Mouse (Mus musculus) forebrain, embryonic 12.5 days (tissue): ENCODE results near the gene Gfpt1. TPM values are rescaled to one million over a fixed set of nuclear protein-coding genes. Genes with fewer than 3 reads are reported as not detected.

Experiments
- ATAC-seq: fragments of 200-750 bp; cut with Nextera tagmentation; 2 replicates; pipeline ENCODE4 v1.8.0; 2017; ENCODE audit warnings: moderate TSS enrichment; ENCODE audit not compliant: low FRiP score
- H3K27ac ChIP-seq: fragments of 300-500 bp; sonication (generic); 2 replicates; pipeline ENCODE4 v1.5.1; 2016; ENCODE audit warnings: mild to moderate bottlenecking
- H3K27me3 ChIP-seq: fragments of 300-500 bp; sonication (generic); 2 replicates; pipeline ENCODE4 v1.6.1; 2016; ENCODE audit warnings: mild to moderate bottlenecking
- H3K36me3 ChIP-seq: fragments of 300-500 bp; sonication (generic); replicated peaks from 2 replicates; pipeline ENCODE4 v1.6.1; 2016; ENCODE audit warnings: mild to moderate bottlenecking
- H3K4me1 ChIP-seq: fragments of 300-500 bp; sonication (generic); 2 replicates; pipeline ENCODE4 v1.6.1; 2016
- H3K4me2 ChIP-seq: fragments of 300-500 bp; sonication (generic); 2 replicates; pipeline ENCODE4 v1.6.1; 2016; ENCODE audit warnings: mild to moderate bottlenecking, moderate library complexity
- H3K4me3 ChIP-seq: fragments of 300-500 bp; sonication (generic); replicated peaks from 2 replicates; pipeline ENCODE4 v1.5.1; 2016; ENCODE audit warnings: mild to moderate bottlenecking
- H3K9ac ChIP-seq: fragments of 300-500 bp; sonication (generic); 2 replicates; pipeline ENCODE4 v1.6.1; 2016; ENCODE audit warnings: mild to moderate bottlenecking
- H3K9me3 ChIP-seq: fragments of 300-500 bp; sonication (generic); 2 replicates; pipeline ENCODE4 v1.6.1; 2016
- WGBS: fragments of 180-500 bp; shearing (Covaris S2); methylation state at CpG from one replicate; pipeline ENCODE4 v1.1.7; 2016; 5-methylcytosine and 5-hydroxymethylcytosine counted together
- polyA plus RNA-seq: library from polyadenylated mRNA; unstranded; fragments of >200 nt; fragmentation: Nextera tagmentation; extraction: Ambion mirVana; gene quantifications from 2 replicates; pipeline ENCODE4 v1.2.1, GENCODE M21; 2016

The Gfpt1 gene
- 18.7 and 20.3 TPM in 2 replicates for polyA plus RNA-seq

- under 1% methylated on average over 68 of the region's 68 CpGs for WGBS
- peaks cover 9% of the 10 kb centered on the region for H3K4me1 ChIP-seq
Measured at GRCm38 (mm10) chr6:87042337-87043130, at the start of gene Gfpt1. TSS of gene Gfpt1 (plus strand) at chr6:87042846.

GRCm38 (mm10) chr6:86994254-86994653 lies 48.4 kb upstream of the Gfpt1 start:
- Histone ChIP-seq H3K9ac (no peak overlapping the region), H3K27ac (no peak overlapping the region), H3K27me3 (no peaks in the 10 kb centered on the region), H3K4me1 (no peaks in the 10 kb centered on the region), H3K9me3 (no peaks in the 10 kb centered on the region), H3K36me3 (peaks cover 23% of the 10 kb centered on the region), H3K4me3 (no peak overlapping the region), H3K4me2 (no peak overlapping the region)
- no peak for ATAC-seq
- 97% methylated on average over 4 of the region's 4 CpGs for WGBS

More at GRCm38 (mm10) chr6:87042337-87043130, at the start of gene Gfpt1:
- peak; percentile 96 for ATAC-seq
- H3K4me2 ChIP-seq: peak within 1 kb of the TSS; percentile 76
- no peaks in the 10 kb centered on the region for H3K36me3 ChIP-seq
- H3K27ac ChIP-seq: peak within 1 kb of the TSS; percentile 96
- H3K27me3 ChIP-seq: no peaks in the 10 kb centered on the region
- H3K9ac ChIP-seq: peak within 1 kb of the TSS; percentile 87
- no peaks in the 10 kb centered on the region for H3K9me3 ChIP-seq
- peak within 1 kb of the TSS; percentile 73 for H3K4me3 ChIP-seq

GRCm38 (mm10) chr6:86996629-86997307 lies 45.9 kb upstream of the Gfpt1 start:
- H3K27me3 ChIP-seq: no peaks in the 10 kb centered on the region
- H3K36me3 ChIP-seq: peaks cover 23% of the 10 kb centered on the region
- no peak overlapping the region for H3K4me2 ChIP-seq
- H3K9ac ChIP-seq: no peak overlapping the region
- no peaks in the 10 kb centered on the region for H3K4me1 ChIP-seq
- no peak overlapping the region for H3K27ac ChIP-seq
- no peak overlapping the region for H3K4me3 ChIP-seq
- WGBS: 88% methylated on average over 5 of the region's 5 CpGs
- ATAC-seq: no peak
- H3K9me3 ChIP-seq: no peaks in the 10 kb centered on the region

- Histone ChIP-seq H3K9ac (no peak overlapping the region), H3K27me3 (no peaks in the 10 kb centered on the region), H3K4me3 (no peak overlapping the region), H3K9me3 (no peaks in the 10 kb centered on the region), H3K36me3 (peaks cover 23% of the 10 kb centered on the region), H3K4me2 (no peak overlapping the region), H3K27ac (no peak overlapping the region), H3K4me1 (no peaks in the 10 kb centered on the region)
- 93% methylated on average over 6 of the region's 6 CpGs for WGBS
- ATAC-seq: no peak
Measured at GRCm38 (mm10) chr6:86997360-86997759, 45.3 kb upstream of the Gfpt1 start.

GRCm38 (mm10) chr6:87001995-87002394 lies 40.7 kb upstream of the Gfpt1 start:
- Histone ChIP-seq H3K9me3 (no peaks in the 10 kb centered on the region), H3K9ac (no peak overlapping the region), H3K36me3 (peaks cover 6% of the 10 kb centered on the region), H3K4me3 (no peak overlapping the region), H3K27me3 (no peaks in the 10 kb centered on the region), H3K27ac (no peak overlapping the region), H3K4me2 (no peak overlapping the region), H3K4me1 (no peaks in the 10 kb centered on the region)
- no peak for ATAC-seq
- 90% methylated on average over 6 of the region's 6 CpGs for WGBS

- H3K9ac ChIP-seq: no peak overlapping the region
- no peak overlapping the region for H3K4me3 ChIP-seq
- 50% methylated on average over 8 of the region's 8 CpGs for WGBS
- H3K9me3 ChIP-seq: no peaks in the 10 kb centered on the region
- H3K36me3 ChIP-seq: peaks cover under 1% of the 10 kb centered on the region
- no peaks in the 10 kb centered on the region for H3K27me3 ChIP-seq
- ATAC-seq: no peak
- no peak overlapping the region for H3K4me2 ChIP-seq
- no peaks in the 10 kb centered on the region for H3K4me1 ChIP-seq
- no peak overlapping the region for H3K27ac ChIP-seq
Measured at GRCm38 (mm10) chr6:87002521-87003055, 40.1 kb upstream of the Gfpt1 start.

GRCm38 (mm10) chr6:87004099-87004498 lies 38.5 kb upstream of the Gfpt1 start:
- no peak for ATAC-seq
- WGBS: 70% methylated on average over 2 of the region's 2 CpGs

GRCm38 (mm10) chr6:87005577-87005976 lies 37.1 kb upstream of the Gfpt1 start:
- no peak for ATAC-seq
- Histone ChIP-seq H3K27ac (no peak overlapping the region), H3K27me3 (no peaks in the 10 kb centered on the region), H3K4me3 (no peak overlapping the region), H3K9ac (no peak overlapping the region), H3K4me2 (no peak overlapping the region), H3K36me3 (no peaks in the 10 kb centered on the region), H3K4me1 (peaks cover 5% of the 10 kb centered on the region), H3K9me3 (no peaks in the 10 kb centered on the region)

More at GRCm38 (mm10) chr6:87004099-87004498, 38.5 kb upstream of the Gfpt1 start:
- no peak overlapping the region for H3K9ac ChIP-seq
- H3K36me3 ChIP-seq: no peaks in the 10 kb centered on the region
- H3K4me1 ChIP-seq: no peaks in the 10 kb centered on the region; the same call in 1 of the 2 replicates
- no peaks in the 10 kb centered on the region for H3K27me3 ChIP-seq
- H3K4me2 ChIP-seq: no peak overlapping the region
- no peak overlapping the region for H3K4me3 ChIP-seq
- H3K9me3 ChIP-seq: no peaks in the 10 kb centered on the region
- H3K27ac ChIP-seq: no peak overlapping the region

- 0 out of 2 replicates have a peak, but pooled peaks cover 5% of the 10 kb centered on the region for H3K36me3 ChIP-seq
- H3K9me3 ChIP-seq: no peaks in the 10 kb centered on the region
- WGBS: 78% methylated on average over 6 of the region's 6 CpGs
- peak within 1 kb of the TSS; percentile 67 for H3K4me3 ChIP-seq
- H3K27ac ChIP-seq: peak within 1 kb of the TSS; percentile 68
- peak within 1 kb of the TSS; percentile 61 for H3K4me2 ChIP-seq
- H3K27me3 ChIP-seq: no peaks in the 10 kb centered on the region
- H3K9ac ChIP-seq: peak within 1 kb of the TSS; percentile 85
- peaks cover 12% of the 10 kb centered on the region for H3K4me1 ChIP-seq
- no peak for ATAC-seq
Measured at GRCm38 (mm10) chr6:87008887-87009286, 33.8 kb upstream of the Gfpt1 start, which contains the start of gene Nfu1. TSS of gene Nfu1 (plus strand) at chr6:87009236.

GRCm38 (mm10) chr6:87009692-87010328 lies 32.8 kb upstream of the Gfpt1 start:
- H3K4me1 ChIP-seq: peaks cover 12% of the 10 kb centered on the region
- peak overlapping the region; percentile 68 for H3K27ac ChIP-seq
- peak overlapping the region; percentile 61 for H3K4me2 ChIP-seq
- 0 out of 2 replicates have a peak, but pooled peaks cover 5% of the 10 kb centered on the region for H3K36me3 ChIP-seq
- H3K9me3 ChIP-seq: no peaks in the 10 kb centered on the region
- peak overlapping the region; percentile 85 for H3K9ac ChIP-seq
- H3K27me3 ChIP-seq: no peaks in the 10 kb centered on the region
- peak; percentile 98 for ATAC-seq
- under 1% methylated on average over 36 of the region's 36 CpGs for WGBS
- peak overlapping the region; percentile 67 for H3K4me3 ChIP-seq

GRCm38 (mm10) chr6:87016916-87017315 lies 25.7 kb upstream of the Gfpt1 start:
- 0 out of 2 replicates have a peak, but pooled peaks cover 3% of the 10 kb centered on the region for H3K9me3 ChIP-seq
- no peak overlapping the region for H3K27ac ChIP-seq
- no peak overlapping the region for H3K4me2 ChIP-seq
- no peaks in the 10 kb centered on the region for H3K4me1 ChIP-seq
- peaks cover 51% of the 10 kb centered on the region for H3K36me3 ChIP-seq
- ATAC-seq: no peak
- no peak overlapping the region for H3K4me3 ChIP-seq
- 68% methylated on average over 4 of the region's 4 CpGs for WGBS
- H3K9ac ChIP-seq: no peak overlapping the region
- no peaks in the 10 kb centered on the region for H3K27me3 ChIP-seq

GRCm38 (mm10) chr6:87018874-87019273 lies 23.8 kb upstream of the Gfpt1 start:
- WGBS: 94% methylated on average over 8 of the region's 8 CpGs
- ATAC-seq: no peak

More at GRCm38 (mm10) chr6:87018874-87019273, 23.8 kb upstream of the Gfpt1 start:
- Histone ChIP-seq H3K27ac (no peak overlapping the region), H3K4me2 (no peak overlapping the region), H3K4me3 (no peak overlapping the region), H3K27me3 (no peaks in the 10 kb centered on the region), H3K9me3 (0 out of 2 replicates have a peak, but pooled peaks cover 3% of the 10 kb centered on the region), H3K4me1 (no peaks in the 10 kb centered on the region), H3K36me3 (peaks cover 60% of the 10 kb centered on the region), H3K9ac (no peak overlapping the region)
